Mouse (Mus musculus) T-helper 2 cell (primary cell): ENCODE results near the gene Cpeb1.

ENCODE experiments used
- in situ Hi-C: fragments of 300-600 bp; cut with MboI, MseI; formaldehyde crosslinking; loops from one replicate; pipeline ENCODE4 v1.15.1; 2025; ENCODE audit warnings: high pct_unique_total_duplicates

Cpeb1 gene

DNA sequence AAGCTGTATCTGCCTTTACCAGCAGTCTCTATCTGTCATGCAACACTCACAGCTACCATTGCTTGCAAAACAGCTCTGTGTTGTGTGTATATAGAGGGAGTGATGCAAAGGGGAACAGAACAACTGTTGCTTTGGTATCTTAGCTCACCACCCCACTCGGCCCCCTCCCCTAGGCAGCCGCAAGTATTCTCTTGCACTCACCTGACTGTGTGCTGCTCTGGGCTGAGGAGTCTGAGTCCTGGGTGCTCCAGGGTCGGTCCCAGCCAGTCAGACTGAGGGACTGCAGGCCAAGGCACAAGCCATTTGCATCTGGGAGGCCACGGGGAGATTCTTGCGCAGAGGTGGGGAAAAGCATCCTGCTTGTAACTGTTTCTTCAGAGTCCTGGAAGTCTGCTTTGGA is 83.5 kb downstream of the Cpeb1 start:
- in situ Hi-C loops = no loop called here

GRCm38 (mm10) chr7:81369724-81370123 is 85.5 kb downstream of the Cpeb1 start:
- in situ Hi-C loops = no loop called here

DNA sequence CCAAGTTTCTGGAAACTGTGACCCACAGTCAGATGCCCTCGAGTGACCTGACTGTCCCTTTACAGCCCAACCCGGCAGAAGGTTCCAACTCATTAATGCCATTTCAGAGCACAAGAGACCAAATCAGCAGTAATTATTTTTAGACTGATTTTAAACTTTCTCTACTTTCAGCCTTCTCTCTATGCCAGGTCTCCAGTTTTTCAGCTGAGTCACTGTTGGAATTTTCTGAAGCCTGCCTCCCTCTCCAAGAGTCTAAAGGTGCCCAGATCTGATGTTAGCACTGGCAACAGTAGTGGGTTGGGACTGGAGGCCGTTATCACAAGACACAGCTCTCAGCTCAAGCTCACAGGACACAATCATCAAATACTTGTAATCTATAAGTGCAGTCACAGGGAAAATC is 87.3 kb downstream of the Cpeb1 start:
- in situ Hi-C loops = no loop called here

DNA sequence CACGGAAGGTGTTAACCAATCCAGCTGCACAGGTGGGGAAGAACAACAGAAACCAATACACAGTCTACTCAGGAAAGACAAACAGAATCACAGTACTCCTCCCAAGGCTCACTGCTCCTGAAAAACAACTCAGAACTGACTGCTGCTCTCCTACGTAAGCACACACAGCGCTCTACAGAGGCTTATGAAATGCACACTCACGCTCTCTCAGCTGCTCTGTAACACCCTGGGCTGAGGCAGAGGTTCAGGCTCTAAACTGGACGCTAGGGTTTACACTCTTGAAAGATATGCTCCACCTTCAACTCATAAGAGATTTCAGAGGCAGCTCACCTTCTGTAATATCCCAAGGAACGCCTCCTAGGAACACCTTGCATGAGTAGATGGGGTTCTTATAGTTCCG is 98.3 kb downstream of the Cpeb1 start:
- in situ Hi-C loops = loop anchor here (10.0 kb wide), 1 partner anchor 408 kb away; the partner anchor contains the start of gene Ramac

DNA sequence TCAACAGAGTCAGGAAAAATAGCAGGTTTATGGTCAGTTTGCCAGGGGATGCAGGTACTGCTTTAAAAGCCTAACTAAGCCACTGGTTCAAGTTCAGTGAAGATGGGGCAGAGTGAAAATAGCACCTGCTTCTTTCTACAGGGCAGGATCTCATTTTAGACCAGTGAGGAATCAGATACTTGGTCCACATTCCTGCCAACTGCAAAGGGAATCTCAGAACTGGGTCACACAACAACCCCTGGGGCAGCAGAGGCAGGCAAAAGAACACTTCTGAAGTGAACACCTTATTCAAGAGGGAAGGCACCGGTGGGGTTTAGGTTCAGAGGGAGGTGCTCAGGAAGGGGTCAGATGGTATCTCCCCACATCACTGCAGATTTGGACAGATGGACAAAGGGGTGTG is 98.9 kb downstream of the Cpeb1 start:
- in situ Hi-C loops = loop anchor here (10.0 kb wide), 1 partner anchor 408 kb away; the partner anchor contains the start of gene Ramac

DNA sequence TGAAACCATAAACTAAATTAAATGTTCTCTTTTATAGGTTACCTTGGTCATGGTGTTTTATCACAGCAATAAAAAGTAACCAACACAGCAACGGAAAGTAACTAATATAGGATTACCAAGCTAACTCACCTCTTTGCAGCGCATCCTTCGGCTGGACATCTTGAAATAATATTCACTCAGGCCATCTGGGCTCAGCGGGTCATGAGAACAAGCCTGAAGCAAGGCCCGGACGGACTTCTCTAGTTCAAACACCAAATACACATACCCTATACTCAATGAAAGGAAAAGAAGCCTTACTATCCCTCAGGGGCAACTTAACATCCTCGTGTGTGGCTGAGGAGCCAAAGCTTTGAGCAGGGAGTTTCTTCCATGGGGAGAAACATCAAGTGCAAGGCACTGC is 99.5 kb downstream of the Cpeb1 start:
- in situ Hi-C loops = loop anchor here (10.0 kb wide), 1 partner anchor 409 kb away; the partner anchor contains the start of gene Ramac

DNA sequence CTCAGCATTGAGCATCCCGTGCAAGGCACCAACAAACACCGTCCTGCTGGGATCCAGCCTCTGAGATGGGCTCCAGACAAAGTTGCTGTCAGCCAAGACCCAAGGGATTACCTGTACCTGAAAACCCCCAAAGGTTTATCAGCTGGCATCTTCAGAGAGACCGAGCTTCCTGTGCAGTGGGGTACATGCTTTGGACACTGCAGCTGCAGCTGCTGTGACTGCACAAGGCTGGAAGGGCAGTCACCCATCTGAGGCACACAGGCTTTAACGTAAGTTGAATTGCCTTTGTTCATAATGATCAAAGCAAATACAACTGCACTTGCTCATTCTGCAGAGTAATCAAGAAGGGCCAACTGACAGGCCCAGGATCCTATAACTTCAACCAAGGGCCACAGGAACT is 103.4 kb downstream of the Cpeb1 start:
- in situ Hi-C loops = loop anchor here (10.0 kb wide), 1 partner anchor 413 kb away; the partner anchor contains the start of gene Ramac

GRCm38 (mm10) chr7:81348206-81348605 is 107.1 kb downstream of the Cpeb1 start:
- in situ Hi-C loops = no loop called here

DNA sequence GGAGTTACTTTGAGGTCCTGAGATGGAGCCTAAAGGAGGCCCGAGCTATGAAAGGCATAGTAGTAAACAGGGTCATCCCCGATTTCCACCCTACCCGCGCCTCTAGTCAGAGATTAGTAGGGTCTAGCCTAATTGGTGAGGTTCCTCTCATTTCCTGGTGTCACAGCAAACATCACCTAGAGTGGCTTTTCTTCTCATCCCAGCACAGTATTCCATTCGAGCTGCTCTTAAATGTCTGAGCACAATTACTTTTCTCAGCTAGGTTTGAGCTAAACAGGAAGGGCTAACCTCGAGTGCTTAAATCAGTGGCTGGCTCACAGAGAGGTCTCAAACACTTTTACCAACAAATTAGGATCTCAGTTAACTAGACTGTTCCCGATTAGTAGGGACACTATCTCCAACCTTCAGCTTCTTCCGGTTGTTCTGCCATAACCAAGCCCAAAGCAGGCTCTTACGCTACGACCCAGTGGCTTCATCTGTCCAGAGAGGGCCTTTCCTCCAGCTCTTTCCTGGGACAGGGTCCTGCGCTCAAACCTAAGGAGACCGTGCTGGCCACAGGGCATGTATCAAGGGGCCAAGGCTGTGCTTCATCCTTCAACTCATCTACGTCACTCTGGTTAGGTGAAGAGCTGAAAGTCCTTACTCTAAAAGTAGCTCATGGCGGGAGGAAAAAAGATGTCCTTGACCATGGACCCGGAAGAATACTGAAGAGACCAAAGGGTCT is 109.7 kb downstream of the Cpeb1 start:
- in situ Hi-C loops = no loop called here

- in situ Hi-C loops = loop anchor here (5.0 kb wide), 1 partner anchor 177 kb away; no protein-coding TSS in a partner anchor
Measured at GRCm38 (mm10) chr7:81344544-81345446, 110.5 kb downstream of the Cpeb1 start, which contains the start of gene Rps17. Rps17 (minus strand) TSS chr7:81345254.

DNA sequence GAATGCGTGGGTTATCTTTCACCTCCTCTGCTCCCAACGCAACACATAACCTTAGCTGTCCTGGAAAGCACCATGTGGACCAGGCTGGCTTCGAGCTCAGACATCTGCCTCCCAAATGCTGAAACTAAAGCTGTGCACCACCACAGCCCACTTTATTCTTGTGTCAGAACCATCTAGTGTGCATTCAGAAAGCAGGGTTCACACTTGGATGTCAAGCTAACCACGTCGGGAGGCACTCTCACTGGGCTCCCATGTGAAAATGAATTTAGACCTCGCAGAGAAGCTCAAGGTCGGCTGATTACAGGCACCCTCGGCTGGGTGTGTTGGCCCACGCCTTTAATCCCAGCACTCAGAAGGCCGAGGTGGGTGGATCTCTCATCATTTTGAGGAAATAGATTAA is 111.4 kb downstream of the Cpeb1 start:
- in situ Hi-C loops = loop anchor here (5.0 kb wide), 1 partner anchor 177 kb away; no protein-coding TSS in a partner anchor

GRCm38 (mm10) chr7:81343316-81343715 is 111.9 kb downstream of the Cpeb1 start:
- in situ Hi-C loops = loop anchor here (5.0 kb wide), 1 partner anchor 176 kb away; no protein-coding TSS in a partner anchor

DNA sequence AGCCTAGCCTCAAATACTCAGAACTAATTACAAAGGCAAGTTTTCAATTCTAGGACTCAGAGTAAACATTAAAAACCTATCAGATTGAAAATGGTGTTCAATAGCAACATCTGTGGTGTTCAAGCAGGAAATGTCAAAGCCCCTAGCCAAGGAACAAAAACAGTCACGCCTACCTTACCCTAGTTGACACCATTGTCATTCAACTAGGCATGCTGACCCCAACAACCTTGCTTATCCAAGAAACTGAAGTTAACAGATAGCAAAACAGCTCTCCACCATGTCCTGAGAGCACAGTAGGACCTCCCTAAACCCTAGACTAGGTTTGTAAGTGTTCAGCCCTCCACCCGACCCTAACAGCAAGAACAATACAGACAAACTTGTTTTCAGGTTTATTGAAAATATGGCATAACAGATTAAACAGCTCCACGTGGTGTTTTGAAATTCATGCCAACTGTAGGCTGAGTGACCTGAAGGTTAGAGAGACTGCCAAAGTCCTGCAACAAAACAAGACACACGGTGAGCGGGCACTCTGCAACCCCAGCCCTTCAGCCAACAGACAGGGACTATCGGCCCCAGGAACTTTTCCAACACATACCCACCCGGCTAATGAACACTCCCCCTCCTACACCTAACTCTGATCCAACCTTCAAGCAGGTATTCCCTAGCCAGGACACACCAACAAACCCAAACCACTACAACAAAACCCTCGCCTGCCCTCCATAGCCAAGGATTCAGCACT is 112.7 kb downstream of the Cpeb1 start:
- in situ Hi-C loops = loop anchor here (5.0 kb wide), 1 partner anchor 175 kb away; no protein-coding TSS in a partner anchor

GRCm38 (mm10) chr7:81341563-81341962 is 113.7 kb downstream of the Cpeb1 start:
- in situ Hi-C loops = loop anchor here (5.0 kb wide), 1 partner anchor 174 kb away; no protein-coding TSS in a partner anchor

DNA sequence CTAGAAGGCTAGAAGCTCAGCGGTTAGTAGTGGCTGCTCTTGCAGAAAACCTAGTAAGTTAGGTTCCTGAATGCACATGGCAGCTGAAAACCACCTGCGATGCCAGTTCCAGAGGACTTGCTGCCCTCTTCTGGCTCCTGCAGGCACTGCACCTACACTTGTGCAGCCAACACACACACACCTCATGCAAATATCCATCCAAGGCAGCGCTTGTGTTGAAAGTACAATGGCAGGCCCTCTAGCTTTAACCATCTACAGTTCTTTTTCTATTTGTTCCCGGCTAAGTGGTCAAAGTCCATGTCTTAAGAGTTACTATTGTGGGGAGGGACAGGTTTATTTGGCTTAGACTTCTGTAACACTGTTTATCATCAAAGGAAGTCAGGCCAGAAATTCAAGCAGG is 115.5 kb downstream of the Cpeb1 start:
- in situ Hi-C loops = loop anchor here (5.0 kb wide), 1 partner anchor 172 kb away; no protein-coding TSS in a partner anchor

DNA sequence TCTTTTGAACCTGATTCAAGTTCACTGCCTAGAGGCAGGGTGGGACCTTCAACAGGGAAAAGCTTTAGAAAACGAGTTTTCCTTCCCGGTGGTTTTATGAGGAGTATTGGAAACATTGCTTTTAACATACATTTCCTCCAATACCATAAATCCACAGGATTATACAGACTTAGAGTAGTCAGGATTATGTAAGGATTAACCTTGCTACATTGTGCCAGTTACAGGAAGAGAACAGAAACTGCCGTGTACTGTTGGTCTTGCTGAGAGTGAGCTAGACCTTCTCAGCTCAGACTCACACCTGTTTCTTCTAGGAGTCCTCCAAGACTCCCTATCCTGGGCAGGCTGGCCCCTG is 116.8 kb downstream of the Cpeb1 start:
- in situ Hi-C loops = no loop called here

GRCm38 (mm10) chr7:81337785-81338521 is 117.3 kb downstream of the Cpeb1 start:
- in situ Hi-C loops = no loop called here

DNA sequence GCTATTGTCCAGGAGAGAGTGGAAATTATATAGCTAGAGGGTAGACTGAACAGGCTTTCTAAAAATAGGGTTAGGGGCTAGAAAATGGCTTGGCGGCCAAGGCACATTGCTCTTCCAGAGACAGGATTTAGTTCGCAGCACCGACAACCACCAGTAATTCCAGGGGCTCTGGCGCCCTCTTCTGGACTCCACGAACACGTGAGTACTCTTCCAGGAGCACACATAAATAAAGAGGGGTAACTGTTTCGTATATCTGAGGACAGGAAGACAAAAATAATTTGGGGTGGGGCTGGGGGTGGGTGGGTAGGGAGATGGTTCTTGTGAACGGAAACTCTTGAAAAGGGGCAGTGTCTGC is 118.9 kb downstream of the Cpeb1 start:
- in situ Hi-C loops = no loop called here

- in situ Hi-C loops = no loop called here
Measured at GRCm38 (mm10) chr7:81335705-81336431, 119.4 kb downstream of the Cpeb1 start.

GRCm38 (mm10) chr7:81331851-81332250 is 123.4 kb downstream of the Cpeb1 start:
- in situ Hi-C loops = no loop called here
